Mouse (Mus musculus): ENCODE data around the gene Fto. TPM values are rescaled to one million over a fixed set of nuclear protein-coding genes. Genes with fewer than 3 reads are reported as not detected.
A peak's percentile ranks its signal among the peaks of the same experiment; 100 is the strongest.

Fto gene
- polyA plus RNA-seq, 1 experiment from 2014 or later, result 149 TPM

DNA sequence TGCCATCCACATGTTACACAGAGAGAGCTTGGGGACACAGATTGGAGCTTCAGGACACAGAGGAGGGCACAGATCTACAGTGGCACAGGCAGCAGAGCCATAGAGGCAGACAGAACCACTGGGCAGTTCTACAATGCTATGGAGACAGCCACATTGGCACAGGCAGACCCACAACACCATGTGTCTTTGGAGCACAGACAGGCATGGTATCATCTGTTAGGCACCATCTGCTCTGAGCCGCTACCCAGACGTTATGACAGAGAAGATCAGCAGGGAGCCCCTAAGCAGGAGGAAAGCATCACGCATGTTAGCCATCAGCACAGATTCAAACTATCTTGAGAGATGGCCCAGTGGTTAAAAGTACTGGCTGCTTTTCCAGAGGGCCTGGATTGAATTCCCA, 363.6 kb downstream of the Fto start:
- Histone ChIP-seq H3K9me3 (ENCODE audit: control insufficient read depth, low read length) (no peaks in the 10 kb centered on the region), H3K4me2 (replicated peaks) (no peak overlapping the region), H3K27me3 (ENCODE audit: control insufficient read depth, insufficient read depth, low read length) (peaks cover 15% of the 10 kb centered on the region; the same call in 1 of the 2 replicates), H3K4me1 (replicated peaks; ENCODE audit: control insufficient read depth, insufficient read depth, low read length) (peaks cover 4% of the 10 kb centered on the region; the same call in 1 of the 2 replicates), H3K9ac (no peak overlapping the region), H3K36me3 (replicated peaks; ENCODE audit: control insufficient read depth, insufficient read depth) (no peaks in the 10 kb centered on the region), H3K27ac (no peak overlapping the region), H3K4me3 (replicated peaks; ENCODE audit: low read length) (no peak overlapping the region)
- ATAC-seq (ENCODE audit: low FRiP score) (peak; percentile 27; the same call in 1 of the 2 replicates), DNase-seq (ENCODE audit: low spot score) (no peak)
- 42% methylated on average over 3 of the region's 3 CpGs for WGBS

DNA sequence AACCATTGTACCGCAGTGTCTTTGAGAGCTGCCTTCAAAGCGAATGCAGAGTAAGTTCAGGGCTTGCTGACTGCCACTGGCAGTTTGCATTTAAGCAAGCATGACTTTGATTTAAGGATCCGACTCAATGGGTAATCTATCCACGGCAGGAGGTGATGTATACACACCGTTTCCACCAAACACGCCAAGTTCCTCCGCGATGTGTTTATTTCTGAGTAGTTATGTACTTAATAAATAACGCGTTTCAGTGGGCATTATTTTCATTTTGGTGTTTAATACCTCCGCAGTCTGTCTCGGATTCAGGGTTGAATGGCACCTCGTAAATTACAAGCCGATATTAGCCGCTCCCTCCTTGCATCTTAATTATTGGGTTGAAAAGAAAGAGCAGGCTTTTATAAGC, 366.1 kb downstream of the Fto start:
- Histone ChIP-seq H3K27ac (no peak overlapping the region), H3K4me3 (replicated peaks; ENCODE audit: low read length) (no peak overlapping the region), H3K9ac (no peak overlapping the region), H3K4me1 (replicated peaks; ENCODE audit: control insufficient read depth, insufficient read depth, low read length) (peaks cover 4% of the 10 kb centered on the region; the same call in 1 of the 2 replicates), H3K36me3 (replicated peaks; ENCODE audit: control insufficient read depth, insufficient read depth) (no peaks in the 10 kb centered on the region), H3K27me3 (ENCODE audit: control insufficient read depth, insufficient read depth, low read length) (peaks cover 15% of the 10 kb centered on the region; the same call in 1 of the 2 replicates), H3K4me2 (replicated peaks) (no peak overlapping the region), H3K9me3 (ENCODE audit: control insufficient read depth, low read length) (no peaks in the 10 kb centered on the region)
- ATAC-seq (ENCODE audit: low FRiP score) (no peak), DNase-seq (ENCODE audit: low spot score) (no peak)
- 31% methylated on average over 15 of the region's 15 CpGs for WGBS

DNA sequence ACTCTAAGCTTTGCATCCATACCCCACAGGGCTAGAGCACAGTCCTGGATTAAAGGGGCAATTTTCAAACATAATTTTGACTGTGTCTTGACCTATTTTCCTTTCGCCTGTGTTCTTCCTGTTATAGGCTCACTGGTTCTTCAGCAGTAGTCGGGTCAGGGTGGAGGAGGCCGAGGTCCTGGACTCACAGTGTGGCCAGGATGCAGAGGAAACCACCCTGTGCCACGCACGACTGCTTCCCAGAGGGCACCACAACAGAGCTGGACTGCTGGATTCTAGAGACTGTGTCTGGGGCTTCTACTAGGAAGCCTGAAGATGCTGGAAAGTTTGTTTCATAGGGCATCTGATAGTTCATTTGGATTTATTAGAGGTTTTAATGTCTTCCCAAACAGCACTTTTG, 366.8 kb downstream of the Fto start:
- DNase-seq (ENCODE audit: low spot score), result no peak
- H3K4me3 ChIP-seq (replicated peaks; ENCODE audit: low read length), result no peak overlapping the region
- ATAC-seq (ENCODE audit: low FRiP score), result no peak
- H3K4me2 ChIP-seq (replicated peaks), result no peak overlapping the region
- 76% methylated on average over 5 of the region's 5 CpGs for WGBS
- H3K9ac ChIP-seq, result no peak overlapping the region
- H3K27ac ChIP-seq, result no peak overlapping the region
- H3K36me3 ChIP-seq (replicated peaks; ENCODE audit: control insufficient read depth, insufficient read depth), result no peaks in the 10 kb centered on the region
- peaks cover 15% of the 10 kb centered on the region; the same call in 1 of the 2 replicates for H3K27me3 ChIP-seq (ENCODE audit: control insufficient read depth, insufficient read depth, low read length)
- peaks cover 4% of the 10 kb centered on the region; the same call in 1 of the 2 replicates for H3K4me1 ChIP-seq (replicated peaks; ENCODE audit: control insufficient read depth, insufficient read depth, low read length)
- H3K9me3 ChIP-seq (ENCODE audit: control insufficient read depth, low read length), result no peaks in the 10 kb centered on the region

DNA sequence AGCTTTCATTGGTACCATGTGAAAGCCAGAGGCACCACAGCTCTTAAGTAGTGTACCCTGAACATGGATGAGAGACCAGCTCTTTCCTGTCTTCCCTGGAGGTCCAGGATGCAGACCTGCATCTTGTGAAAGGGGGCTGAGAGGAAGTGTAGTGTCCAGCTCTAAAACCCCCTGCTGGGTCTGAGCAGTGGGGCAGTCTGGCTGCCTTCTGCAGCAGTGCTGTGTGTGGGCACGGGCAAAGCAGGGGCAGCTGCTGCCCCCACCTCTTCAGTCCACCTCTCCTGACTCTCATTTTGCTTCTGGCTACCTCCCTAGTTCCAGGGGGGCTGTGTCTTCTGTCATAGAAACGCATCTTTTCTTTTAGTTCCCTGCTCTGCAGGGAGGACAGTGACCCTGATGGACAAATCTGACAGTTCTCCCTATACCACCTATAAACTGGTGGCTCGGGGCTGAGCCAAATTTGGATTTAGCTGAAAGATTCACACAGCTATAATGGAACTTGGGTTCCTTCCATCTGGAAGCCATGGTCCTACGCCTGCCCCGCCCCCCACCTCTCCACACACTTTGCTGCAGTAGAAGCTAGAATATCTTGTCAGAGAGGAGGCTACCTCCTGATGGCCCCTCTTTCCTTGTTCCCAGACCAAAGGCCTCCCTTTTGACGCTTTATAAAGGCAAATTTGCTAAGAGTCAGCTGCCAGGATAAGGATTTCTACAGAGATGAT, 371.4 kb downstream of the Fto start:
- WGBS, result 67% methylated on average over 6 of the region's 6 CpGs
- H3K27me3 ChIP-seq (ENCODE audit: control insufficient read depth, insufficient read depth, low read length), result peaks cover 9% of the 10 kb centered on the region; the same call in 1 of the 2 replicates
- H3K4me3 ChIP-seq (replicated peaks; ENCODE audit: low read length), result no peak overlapping the region

DNA sequence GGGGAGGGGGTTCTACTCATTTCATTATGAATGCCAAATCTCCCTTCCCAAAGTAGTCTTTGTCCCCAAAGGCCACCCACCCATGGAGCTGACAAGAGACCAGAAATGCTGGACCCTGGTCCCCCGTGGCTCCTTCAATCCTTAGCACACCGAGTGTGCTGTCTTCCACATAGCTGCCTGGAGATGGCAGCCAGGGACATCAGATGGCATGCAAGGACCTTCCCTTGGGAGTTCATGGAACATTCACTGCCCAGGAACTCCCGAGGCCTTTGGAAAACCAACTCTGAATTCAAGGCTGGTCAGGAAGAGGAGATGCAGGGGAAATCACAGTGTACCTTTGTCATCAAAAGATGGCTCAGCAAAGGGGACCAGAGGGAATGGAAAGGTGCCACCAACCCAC, 372.1 kb downstream of the Fto start:
- H3K9ac ChIP-seq, result no peak overlapping the region
- no peaks in the 10 kb centered on the region for H3K36me3 ChIP-seq (replicated peaks; ENCODE audit: control insufficient read depth, insufficient read depth)
- no peak for ATAC-seq (ENCODE audit: low FRiP score)
- H3K4me3 ChIP-seq (replicated peaks; ENCODE audit: low read length), result no peak overlapping the region
- 7% methylated on average over 3 of the region's 3 CpGs for WGBS
- H3K9me3 ChIP-seq (ENCODE audit: control insufficient read depth, low read length), result no peaks in the 10 kb centered on the region
- no peak overlapping the region for H3K4me2 ChIP-seq (replicated peaks)
- H3K4me1 ChIP-seq (replicated peaks; ENCODE audit: control insufficient read depth, insufficient read depth, low read length), result no peaks in the 10 kb centered on the region
- no peak for DNase-seq (ENCODE audit: low spot score)
- H3K27ac ChIP-seq, result no peak overlapping the region
- 0 out of 2 replicates have a peak, but pooled peaks cover 8% of the 10 kb centered on the region for H3K27me3 ChIP-seq (ENCODE audit: control insufficient read depth, insufficient read depth, low read length)

More for the DNA sequence above, 371.4 kb downstream of the Fto start:
- ATAC-seq (ENCODE audit: low FRiP score) (no peak), DNase-seq (ENCODE audit: low spot score) (no peak)
- H3K9me3 ChIP-seq (ENCODE audit: control insufficient read depth, low read length), result no peaks in the 10 kb centered on the region
- H3K4me1 ChIP-seq (replicated peaks; ENCODE audit: control insufficient read depth, insufficient read depth, low read length), result no peaks in the 10 kb centered on the region
- no peak overlapping the region for H3K27ac ChIP-seq
- H3K36me3 ChIP-seq (replicated peaks; ENCODE audit: control insufficient read depth, insufficient read depth), result no peaks in the 10 kb centered on the region
- H3K4me2 ChIP-seq (replicated peaks), result no peak overlapping the region
- no peak overlapping the region for H3K9ac ChIP-seq

DNA sequence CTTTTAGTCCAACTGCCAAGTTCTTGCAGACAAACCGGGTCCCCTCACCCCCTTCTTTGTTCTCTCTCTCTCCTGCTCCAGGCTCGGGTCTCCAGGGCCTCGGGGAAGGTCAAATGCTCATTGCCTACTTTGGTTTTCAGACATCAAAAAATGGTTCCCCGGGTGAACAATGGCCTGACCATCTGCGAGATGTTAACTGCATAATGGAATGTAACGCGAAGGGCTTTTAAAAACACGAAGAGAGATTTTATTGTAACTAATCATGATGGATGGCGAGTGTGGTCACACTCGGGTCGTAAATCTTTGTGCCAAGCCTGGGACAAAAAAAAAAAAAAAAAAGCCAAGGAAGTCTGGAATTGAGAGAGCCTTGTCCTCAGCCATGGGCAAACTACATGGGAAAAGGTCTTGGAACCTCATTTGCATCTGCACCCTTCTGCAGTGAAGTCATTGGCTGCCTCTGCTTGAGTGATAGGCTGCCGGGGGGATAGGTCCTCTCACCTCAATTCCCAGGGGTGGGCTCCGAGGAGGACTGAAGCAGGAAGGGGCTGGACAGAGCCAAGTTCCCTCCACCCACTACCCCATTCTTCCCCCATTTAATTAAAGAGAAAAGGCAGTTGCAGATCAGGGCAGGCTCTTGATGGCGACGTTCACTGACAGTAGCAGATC, 378.9 kb downstream of the Fto start:
- H3K4me2 ChIP-seq (replicated peaks), result no peak overlapping the region
- no peak overlapping the region for H3K27ac ChIP-seq
- H3K9ac ChIP-seq, result no peak overlapping the region
- ATAC-seq (ENCODE audit: low FRiP score), result no peak
- 0 out of 2 replicates have a peak, but pooled peaks cover 3% of the 10 kb centered on the region for H3K27me3 ChIP-seq (ENCODE audit: control insufficient read depth, insufficient read depth, low read length)
- no peaks in the 10 kb centered on the region for H3K9me3 ChIP-seq (ENCODE audit: control insufficient read depth, low read length)
- no peak overlapping the region for H3K4me3 ChIP-seq (replicated peaks; ENCODE audit: low read length)
- WGBS, result 13% methylated on average over 15 of the region's 15 CpGs
- no peak for DNase-seq (ENCODE audit: low spot score)
- H3K36me3 ChIP-seq (replicated peaks; ENCODE audit: control insufficient read depth, insufficient read depth), result no peaks in the 10 kb centered on the region
- H3K4me1 ChIP-seq (replicated peaks; ENCODE audit: control insufficient read depth, insufficient read depth, low read length), result no peaks in the 10 kb centered on the region

DNA sequence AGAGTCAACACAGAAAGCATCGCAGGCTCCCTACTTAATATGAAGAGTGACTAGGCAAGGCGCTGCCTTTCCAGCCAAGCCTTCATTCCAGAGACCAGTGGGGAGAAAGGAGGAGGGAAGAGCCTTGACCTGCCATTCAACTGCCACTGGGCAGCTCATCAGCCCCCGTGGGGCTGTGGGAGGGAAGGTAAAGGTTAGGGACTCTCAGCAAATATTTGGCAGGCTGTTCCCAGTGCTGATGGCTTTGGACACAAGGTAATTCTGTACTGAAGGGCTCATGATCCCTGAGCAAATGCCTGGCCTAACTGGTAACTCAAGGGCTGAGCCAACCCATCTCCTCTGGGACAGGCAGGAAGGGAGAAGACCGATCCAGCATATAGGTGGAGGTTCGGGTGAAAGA, 393.2 kb downstream of the Fto start:
- Histone ChIP-seq H3K4me3 (replicated peaks; ENCODE audit: low read length) (no peak overlapping the region), H3K9me3 (ENCODE audit: control insufficient read depth, low read length) (no peaks in the 10 kb centered on the region), H3K9ac (no peak overlapping the region), H3K27ac (no peak overlapping the region), H3K4me2 (replicated peaks) (no peak overlapping the region), H3K4me1 (replicated peaks; ENCODE audit: control insufficient read depth, insufficient read depth, low read length) (peaks cover 28% of the 10 kb centered on the region), H3K27me3 (ENCODE audit: control insufficient read depth, insufficient read depth, low read length) (no peaks in the 10 kb centered on the region), H3K36me3 (replicated peaks; ENCODE audit: control insufficient read depth, insufficient read depth) (no peaks in the 10 kb centered on the region)
- ATAC-seq (ENCODE audit: low FRiP score) (no peak), DNase-seq (ENCODE audit: low spot score) (no peak)
- WGBS, result 68% methylated on average over 5 of the region's 5 CpGs

DNA sequence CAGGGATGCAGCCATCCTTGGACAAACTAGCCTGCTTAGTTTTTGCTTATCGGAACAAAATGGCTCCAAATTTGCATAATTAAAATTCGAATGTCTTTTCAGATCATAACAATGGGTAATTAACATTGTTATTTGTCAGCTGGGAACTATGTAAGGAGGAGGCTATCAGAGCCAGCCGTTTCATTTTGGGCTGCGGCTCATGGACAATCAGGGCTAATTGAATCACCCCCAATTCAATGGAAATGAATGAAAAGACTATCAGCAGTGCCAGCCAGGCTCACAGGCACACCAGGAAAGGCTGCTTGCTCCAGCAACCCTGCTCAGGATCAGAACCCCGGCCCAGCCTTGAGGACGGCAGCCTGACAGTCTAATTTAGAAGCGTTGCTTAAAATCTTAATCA, 395.3 kb downstream of the Fto start:
- no peak overlapping the region for H3K4me3 ChIP-seq (replicated peaks; ENCODE audit: low read length)
- no peaks in the 10 kb centered on the region for H3K9me3 ChIP-seq (ENCODE audit: control insufficient read depth, low read length)
- no peak overlapping the region for H3K27ac ChIP-seq
- ATAC-seq (ENCODE audit: low FRiP score) (no peak), DNase-seq (ENCODE audit: low spot score) (no peak)
- H3K9ac ChIP-seq, result no peak overlapping the region
- H3K36me3 ChIP-seq (replicated peaks; ENCODE audit: control insufficient read depth, insufficient read depth), result no peaks in the 10 kb centered on the region
- 21% methylated on average over 7 of the region's 7 CpGs for WGBS
- H3K4me1 ChIP-seq (replicated peaks; ENCODE audit: control insufficient read depth, insufficient read depth, low read length), result peaks cover 44% of the 10 kb centered on the region
- no peaks in the 10 kb centered on the region for H3K27me3 ChIP-seq (ENCODE audit: control insufficient read depth, insufficient read depth, low read length)
- H3K4me2 ChIP-seq (replicated peaks), result no peak overlapping the region

DNA sequence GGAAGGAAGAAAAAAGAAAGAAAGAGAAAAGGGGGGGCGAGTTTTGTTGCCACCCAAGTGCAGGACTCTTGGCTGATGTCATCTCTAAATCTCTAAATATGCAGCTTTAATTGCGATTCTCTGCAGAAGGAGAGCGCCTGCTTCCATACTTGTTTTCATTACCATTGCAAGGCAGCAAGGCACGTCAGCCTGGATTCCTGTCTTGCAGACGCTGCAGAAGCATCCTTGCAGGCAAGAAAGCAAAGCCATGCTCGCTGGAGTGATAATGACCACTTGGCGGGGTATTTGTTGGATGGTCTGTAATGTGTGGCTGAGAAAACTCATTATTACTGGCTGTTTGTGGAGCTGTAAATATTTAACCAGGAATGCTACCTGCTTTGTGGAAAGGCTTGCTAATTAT, 396.4 kb downstream of the Fto start:
- Histone ChIP-seq H3K4me3 (replicated peaks; ENCODE audit: low read length) (no peak overlapping the region), H3K4me1 (replicated peaks; ENCODE audit: control insufficient read depth, insufficient read depth, low read length) (peaks cover 48% of the 10 kb centered on the region), H3K27me3 (ENCODE audit: control insufficient read depth, insufficient read depth, low read length) (no peaks in the 10 kb centered on the region), H3K4me2 (replicated peaks) (no peak overlapping the region; the same call in 1 of the 2 replicates), H3K9ac (no peak overlapping the region), H3K36me3 (replicated peaks; ENCODE audit: control insufficient read depth, insufficient read depth) (no peaks in the 10 kb centered on the region), H3K9me3 (ENCODE audit: control insufficient read depth, low read length) (no peaks in the 10 kb centered on the region), H3K27ac (peak overlapping the region; percentile 57; the same call in 1 of the 2 replicates)
- peak; percentile 43 for DNase-seq (ENCODE audit: low spot score)
- no peak for ATAC-seq (ENCODE audit: low FRiP score)
- 25% methylated on average over 7 of the region's 7 CpGs for whole genome bisulfite sequencing

All from hindbrain, embryonic 14.5 days (tissue).